Mouse (Mus musculus): Measurements from ENCODE around the gene Plac9a.

GRCm38 (mm10) chr14:25852121-25852561 is 50.8 kb downstream of the Plac9a start:
- no peak for TF ChIP-seq TAL1 (IDR thresholded peaks at IDR 0.05; ENCODE audit: low read length)
- TF ChIP-seq GATA1 (IDR thresholded peaks at IDR 0.05; ENCODE audit: low read length): no peak
